Mouse (Mus musculus) embryonic facial prominence, embryonic 13.5 days (tissue): ENCODE results near the gene Serpina3c. TPM values are rescaled to one million over a fixed set of nuclear protein-coding genes. Genes with fewer than 3 reads are reported as not detected.

Experiments
- ATAC-seq: fragments of 200-750 bp; cut with Nextera tagmentation; 2 replicates; pipeline ENCODE4 v1.8.0; 2017; ENCODE audit warnings: low read depth; ENCODE audit not compliant: insufficient number of reproducible peaks, insufficient read depth, low FRiP score, low TSS enrichment
- H3K27ac ChIP-seq: fragments of 300-500 bp; sonication (generic); 2 replicates; pipeline ENCODE4 v1.5.1; 2015; ENCODE audit warnings: moderate library complexity, mild to moderate bottlenecking, inconsistent platforms
- H3K27me3 ChIP-seq: fragments of 300-500 bp; sonication (generic); 2 replicates; pipeline ENCODE4 v1.6.1; 2015; ENCODE audit warnings: mild to moderate bottlenecking, inconsistent platforms
- H3K36me3 ChIP-seq: fragments of 300-500 bp; sonication (generic); 2 replicates; pipeline ENCODE4 v1.6.1; 2015; ENCODE audit warnings: mild to moderate bottlenecking, inconsistent platforms
- H3K4me1 ChIP-seq: fragments of 300-500 bp; sonication (generic); 2 replicates; pipeline ENCODE4 v1.6.1; 2015; ENCODE audit warnings: inconsistent platforms
- H3K4me2 ChIP-seq: fragments of 300-500 bp; sonication (generic); 2 replicates; pipeline ENCODE4 v1.6.1; 2015; ENCODE audit warnings: moderate library complexity, mild to moderate bottlenecking, inconsistent platforms
- H3K4me3 ChIP-seq: fragments of 300-500 bp; sonication (generic); 2 replicates; pipeline ENCODE4 v1.5.1; 2015; ENCODE audit warnings: mild to moderate bottlenecking, inconsistent platforms
- H3K9ac ChIP-seq: fragments of 300-500 bp; sonication (generic); 2 replicates; pipeline ENCODE4 v1.6.1; 2015; ENCODE audit warnings: mild to moderate bottlenecking, inconsistent platforms
- H3K9me3 ChIP-seq: fragments of 300-500 bp; sonication (generic); 2 replicates; pipeline ENCODE4 v1.6.1; 2016; ENCODE audit warnings: inconsistent platforms
- WGBS: fragments of 180-500 bp; shearing (Covaris S2); methylation state at CpG from one replicate; pipeline ENCODE4 v1.1.7; 2015; ENCODE audit warnings: mixed read lengths; 5-methylcytosine and 5-hydroxymethylcytosine counted together
- polyA plus RNA-seq: library from polyadenylated mRNA; unstranded; fragments of >200 nt; fragmentation: Nextera tagmentation; extraction: Ambion mirVana; gene quantifications from 2 replicates; pipeline ENCODE4 v1.2.1, GENCODE M21; 2015

Serpina3c gene
- not detected in 2 replicates for polyA plus RNA-seq

- Histone ChIP-seq H3K27ac (no peak within 1 kb of the TSS), H3K9me3 (0 out of 2 replicates have a peak, but pooled peaks cover 2% of the 10 kb centered on the region), H3K27me3 (no peaks in the 10 kb centered on the region), H3K4me3 (no peak within 1 kb of the TSS), H3K4me1 (no peaks in the 10 kb centered on the region), H3K36me3 (no peaks in the 10 kb centered on the region), H3K4me2 (no peak within 1 kb of the TSS), H3K9ac (no peak within 1 kb of the TSS)
- WGBS: 86% methylated on average over 2 of the region's 2 CpGs
- ATAC-seq: no peak
These were observed at the start of gene Serpina3c for GRCm38 (mm10) chr12:104153656-104154055. Gene Serpina3c (minus strand): TSS chr12:104153870.

GRCm38 (mm10) chr12:104190852-104191251 is 37.2 kb upstream of the Serpina3c start:
- no peak overlapping the region for H3K27ac ChIP-seq
- H3K4me2 ChIP-seq: no peak overlapping the region
- no peaks in the 10 kb centered on the region for H3K9me3 ChIP-seq
- H3K27me3 ChIP-seq: no peaks in the 10 kb centered on the region
- no peaks in the 10 kb centered on the region for H3K36me3 ChIP-seq
- H3K4me1 ChIP-seq: no peaks in the 10 kb centered on the region
- no peak for ATAC-seq
- H3K9ac ChIP-seq: no peak overlapping the region
- H3K4me3 ChIP-seq: no peak overlapping the region

GRCm38 (mm10) chr12:104189246-104189645 is 35.6 kb upstream of the Serpina3c start:
- WGBS: 63% methylated on average over 2 of the region's 2 CpGs
- H3K36me3 ChIP-seq: no peaks in the 10 kb centered on the region
- H3K27me3 ChIP-seq: no peaks in the 10 kb centered on the region
- ATAC-seq: no peak
- no peak overlapping the region for H3K9ac ChIP-seq
- H3K4me2 ChIP-seq: no peak overlapping the region
- H3K4me3 ChIP-seq: no peak overlapping the region
- H3K27ac ChIP-seq: no peak overlapping the region
- no peaks in the 10 kb centered on the region for H3K4me1 ChIP-seq
- no peaks in the 10 kb centered on the region for H3K9me3 ChIP-seq

GRCm38 (mm10) chr12:104186041-104186581 is 32.4 kb upstream of the Serpina3c start:
- H3K4me1 ChIP-seq: no peaks in the 10 kb centered on the region
- H3K27me3 ChIP-seq: no peaks in the 10 kb centered on the region
- WGBS: 87% methylated on average over 3 of the region's 3 CpGs
- H3K4me3 ChIP-seq: no peak overlapping the region
- no peak overlapping the region for H3K4me2 ChIP-seq
- H3K27ac ChIP-seq: no peak overlapping the region
- H3K9ac ChIP-seq: no peak overlapping the region
- no peaks in the 10 kb centered on the region for H3K36me3 ChIP-seq
- no peaks in the 10 kb centered on the region for H3K9me3 ChIP-seq
- ATAC-seq: no peak

DNA sequence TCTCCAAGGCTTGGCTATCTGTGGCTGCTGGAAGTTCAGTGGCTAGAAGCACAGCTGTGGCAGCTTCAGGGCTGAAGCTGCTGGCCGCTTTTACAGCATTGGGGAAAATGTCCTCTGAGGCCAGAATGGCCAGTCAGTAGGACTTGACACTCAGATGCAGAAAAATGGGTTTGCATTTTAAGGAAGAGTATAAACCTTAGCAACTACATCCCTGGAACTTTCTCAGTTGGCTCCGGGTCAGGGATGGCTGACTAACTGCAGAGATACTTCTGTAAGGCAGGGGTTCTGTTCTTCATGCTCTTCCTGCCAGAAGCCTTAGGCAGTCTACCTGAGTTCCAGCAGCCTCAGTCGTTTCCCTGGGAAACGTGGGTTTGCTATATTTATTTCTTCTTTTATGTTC is 31.4 kb upstream of the Serpina3c start:
- Histone ChIP-seq H3K27me3 (no peaks in the 10 kb centered on the region), H3K4me2 (no peak overlapping the region), H3K27ac (no peak overlapping the region), H3K4me3 (no peak overlapping the region), H3K36me3 (no peaks in the 10 kb centered on the region), H3K9ac (no peak overlapping the region), H3K4me1 (no peaks in the 10 kb centered on the region), H3K9me3 (no peaks in the 10 kb centered on the region)
- WGBS: 74% methylated on average over 4 of the region's 4 CpGs
- no peak for ATAC-seq

DNA sequence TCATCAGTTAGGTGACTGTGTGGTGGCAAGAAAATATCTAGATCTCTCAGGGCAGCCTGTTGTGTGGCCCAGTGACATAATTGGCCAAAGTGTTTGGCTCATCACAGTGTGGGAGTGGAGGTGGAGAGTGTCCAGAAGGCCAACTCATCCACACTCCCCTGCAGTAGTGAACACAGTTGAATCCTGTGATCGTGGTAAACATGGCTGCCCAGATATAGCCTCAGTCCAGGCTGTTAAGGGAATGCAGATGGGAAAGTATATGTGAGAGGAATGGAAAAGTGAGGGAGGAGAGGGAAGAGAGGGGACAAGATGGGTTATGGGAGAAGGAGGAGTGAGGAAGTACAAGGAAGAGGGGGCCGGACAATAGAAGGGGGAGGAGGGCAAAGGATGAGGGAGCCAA is 25.3 kb upstream of the Serpina3c start:
- 84% methylated on average over 2 of the region's 2 CpGs for WGBS
- H3K9ac ChIP-seq: no peak overlapping the region
- no peaks in the 10 kb centered on the region for H3K4me1 ChIP-seq
- ATAC-seq: no peak
- no peak overlapping the region for H3K4me2 ChIP-seq
- H3K27ac ChIP-seq: no peak overlapping the region
- no peaks in the 10 kb centered on the region for H3K9me3 ChIP-seq
- no peaks in the 10 kb centered on the region for H3K27me3 ChIP-seq
- H3K4me3 ChIP-seq: no peak overlapping the region
- no peaks in the 10 kb centered on the region for H3K36me3 ChIP-seq

DNA sequence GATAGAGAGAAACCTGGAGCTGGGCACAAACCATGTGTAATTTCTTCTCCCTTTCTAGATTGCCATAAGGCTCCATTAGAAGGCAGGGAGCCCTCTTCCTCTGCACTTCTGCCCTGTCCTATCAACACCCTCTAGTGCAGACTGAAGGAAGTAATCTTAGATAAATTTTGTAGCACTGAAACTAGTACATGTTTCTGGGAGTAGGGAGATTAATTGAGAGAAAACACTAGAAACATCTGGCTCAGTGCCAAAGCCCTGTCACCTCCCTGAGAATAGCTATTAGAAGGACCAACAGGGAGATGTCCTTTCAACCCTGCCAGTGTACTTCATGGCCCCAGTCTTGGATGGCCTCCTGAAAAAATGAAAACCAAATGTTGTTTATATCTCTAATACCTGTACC is 24.9 kb upstream of the Serpina3c start:
- Histone ChIP-seq H3K4me2 (no peak overlapping the region), H3K27ac (no peak overlapping the region), H3K36me3 (no peaks in the 10 kb centered on the region), H3K9ac (no peak overlapping the region), H3K4me1 (no peaks in the 10 kb centered on the region), H3K9me3 (no peaks in the 10 kb centered on the region; the same call in 1 of the 2 replicates), H3K27me3 (no peaks in the 10 kb centered on the region), H3K4me3 (no peak overlapping the region)
- no peak for ATAC-seq

GRCm38 (mm10) chr12:104175636-104176035 is 22.0 kb upstream of the Serpina3c start:
- Histone ChIP-seq H3K36me3 (no peaks in the 10 kb centered on the region), H3K9me3 (no peaks in the 10 kb centered on the region; the same call in 1 of the 2 replicates), H3K9ac (no peak overlapping the region), H3K4me1 (no peaks in the 10 kb centered on the region), H3K27me3 (no peaks in the 10 kb centered on the region), H3K4me2 (no peak overlapping the region), H3K4me3 (no peak overlapping the region), H3K27ac (no peak overlapping the region)
- 78% methylated on average over 3 of the region's 3 CpGs for WGBS
- ATAC-seq: no peak

- WGBS: 31% methylated on average over 3 of the region's 3 CpGs
- no peak for ATAC-seq
- H3K27me3 ChIP-seq: no peaks in the 10 kb centered on the region
- H3K27ac ChIP-seq: no peak overlapping the region
- no peaks in the 10 kb centered on the region for H3K4me1 ChIP-seq
- no peak overlapping the region for H3K4me3 ChIP-seq
- H3K9me3 ChIP-seq: no peaks in the 10 kb centered on the region; the same call in 1 of the 2 replicates
- no peak overlapping the region for H3K4me2 ChIP-seq
- no peaks in the 10 kb centered on the region for H3K36me3 ChIP-seq
- no peak overlapping the region for H3K9ac ChIP-seq
These were observed 21.1 kb upstream of the Serpina3c start for GRCm38 (mm10) chr12:104174747-104175146.

- Histone ChIP-seq H3K9ac (no peak overlapping the region), H3K4me2 (no peak overlapping the region), H3K4me1 (no peaks in the 10 kb centered on the region), H3K27ac (no peak overlapping the region), H3K27me3 (no peaks in the 10 kb centered on the region), H3K4me3 (no peak overlapping the region), H3K36me3 (no peaks in the 10 kb centered on the region), H3K9me3 (0 out of 2 replicates have a peak, but pooled peaks cover 2% of the 10 kb centered on the region)
- 80% methylated on average over 3 of the region's 3 CpGs for WGBS
- ATAC-seq: no peak
These were observed 527 bp downstream of the Serpina3c start for GRCm38 (mm10) chr12:104153041-104153645.

- WGBS: 71% methylated on average over 2 of the region's 2 CpGs
- H3K27me3 ChIP-seq: no peaks in the 10 kb centered on the region
- no peak overlapping the region for H3K4me3 ChIP-seq
- H3K4me2 ChIP-seq: no peak overlapping the region
- H3K9ac ChIP-seq: no peak overlapping the region
- no peaks in the 10 kb centered on the region for H3K4me1 ChIP-seq
- H3K27ac ChIP-seq: no peak overlapping the region
- H3K9me3 ChIP-seq: 0 out of 2 replicates have a peak, but pooled peaks cover 2% of the 10 kb centered on the region
- H3K36me3 ChIP-seq: no peaks in the 10 kb centered on the region
- no peak for ATAC-seq
These were observed 1.7 kb downstream of the Serpina3c start for GRCm38 (mm10) chr12:104151989-104152388.

GRCm38 (mm10) chr12:104145571-104145970 is 8.1 kb downstream of the Serpina3c start:
- no peak overlapping the region for H3K4me2 ChIP-seq
- H3K9ac ChIP-seq: no peak overlapping the region
- no peaks in the 10 kb centered on the region for H3K36me3 ChIP-seq
- no peak overlapping the region for H3K4me3 ChIP-seq
- H3K4me1 ChIP-seq: no peaks in the 10 kb centered on the region
- no peak for ATAC-seq
- no peak overlapping the region for H3K27ac ChIP-seq
- H3K27me3 ChIP-seq: no peaks in the 10 kb centered on the region
- H3K9me3 ChIP-seq: no peaks in the 10 kb centered on the region
- 79% methylated on average over 2 of the region's 2 CpGs for WGBS
